Mouse (Mus musculus): ENCODE results near the gene Sp110. TPM values are rescaled to one million over a fixed set of nuclear protein-coding genes. Genes with fewer than 3 reads are reported as not detected.
"Not testable (repeated sequence)": the region's sequence is repeated elsewhere in the genome, so short reads cannot be mapped to it uniquely, and the experiment has no call there.

The Sp110 gene
- polyA plus RNA-seq (2014; fragmentation: Nextera tagmentation; extraction: Ambion mirVana): 4.4 and 5.0 TPM in 2 replicates

DNA sequence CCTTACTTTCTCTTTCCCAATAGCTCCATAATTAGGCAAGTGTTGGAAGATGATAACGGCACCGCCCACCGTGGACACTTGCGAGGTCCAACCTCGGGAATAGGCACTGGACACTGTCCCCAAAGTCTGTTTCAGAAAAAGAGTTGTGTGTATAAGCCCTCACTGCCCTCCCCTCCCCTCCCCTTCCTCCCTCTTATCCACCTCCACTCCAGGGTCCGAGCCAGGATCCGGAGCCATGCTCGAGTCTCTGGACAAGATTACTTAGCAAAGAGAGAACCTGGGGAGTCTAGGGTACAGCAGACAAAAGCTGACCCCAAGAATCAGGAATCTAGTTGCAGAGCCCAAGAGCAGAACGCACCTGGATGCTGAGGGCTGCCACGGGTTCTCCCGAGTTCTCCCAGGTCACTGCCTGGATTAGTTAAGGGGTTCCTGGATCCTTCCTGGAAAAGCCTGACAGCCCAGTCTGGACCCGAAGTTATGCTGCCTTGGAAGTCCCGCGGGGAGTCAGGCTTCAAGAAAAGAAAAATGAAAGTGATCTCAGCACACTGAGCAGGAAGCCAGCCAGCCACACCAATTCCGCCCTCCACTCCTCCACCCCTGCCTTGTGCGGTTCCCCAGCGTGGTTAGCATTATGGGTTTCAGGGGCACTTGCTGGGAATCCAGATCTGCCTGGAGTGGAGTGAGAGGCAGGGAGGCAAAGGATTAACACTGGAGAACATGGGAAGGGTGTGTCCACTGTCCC, at the start of gene Sp110:
Sp110 (minus strand) TSS at position 547 of the 742 bp plus-strand sequence.
- not testable (repeated sequence) for H3K27ac ChIP-seq (ENCODE audit: low read depth, low read length); H3K4me1 ChIP-seq (replicated peaks; ENCODE audit: control insufficient read depth, insufficient read depth, low read length); H3K4me3 ChIP-seq (ENCODE audit: low read depth, low read length); H3K36me3 ChIP-seq (ENCODE audit: control insufficient read depth, insufficient read depth, low read length); DNase-seq (ENCODE audit: low spot score); H3K9me3 ChIP-seq (ENCODE audit: control insufficient read depth, low read length); H3K9ac ChIP-seq (ENCODE audit: low read depth, low read length); H3K4me2 ChIP-seq; H3K27me3 ChIP-seq (replicated peaks; ENCODE audit: control insufficient read depth, insufficient read depth, low read length); ATAC-seq (replicated peaks; ENCODE audit: low FRiP score)
- WGBS: 64% methylated on average over 16 of the region's 17 CpGs

DNA sequence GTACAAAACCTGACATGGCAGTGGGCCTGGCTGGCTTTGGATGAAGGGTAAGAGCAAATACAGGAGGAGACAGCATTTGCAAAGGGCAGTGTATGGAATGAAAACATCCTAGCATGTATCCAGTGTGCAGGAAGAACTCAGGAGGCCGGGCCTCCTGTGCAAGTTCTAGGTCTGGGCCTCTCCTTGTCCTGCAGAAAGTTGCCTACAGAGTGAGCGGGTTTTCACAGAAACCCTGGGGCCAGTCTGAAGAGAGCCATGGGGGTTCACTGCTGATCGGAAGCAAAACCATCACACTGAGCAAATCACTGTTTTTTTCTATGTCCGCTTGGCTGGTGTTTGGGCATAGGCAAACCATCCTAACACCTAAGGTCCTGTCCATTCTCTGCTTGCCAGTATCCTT, 39.5 kb upstream of the Sp110 start:
- H3K9me3 ChIP-seq (ENCODE audit: control insufficient read depth, low read length); H3K27me3 ChIP-seq (replicated peaks; ENCODE audit: control insufficient read depth, insufficient read depth, low read length); H3K4me2 ChIP-seq; H3K9ac ChIP-seq (ENCODE audit: low read depth, low read length); H3K36me3 ChIP-seq (ENCODE audit: control insufficient read depth, insufficient read depth, low read length); H3K4me3 ChIP-seq (ENCODE audit: low read depth, low read length); H3K4me1 ChIP-seq (replicated peaks; ENCODE audit: control insufficient read depth, insufficient read depth, low read length); DNase-seq (ENCODE audit: low spot score); ATAC-seq (replicated peaks; ENCODE audit: low FRiP score); H3K27ac ChIP-seq (ENCODE audit: low read depth, low read length): not testable (repeated sequence)
- 80% methylated on average over 4 of the region's 4 CpGs for WGBS

DNA sequence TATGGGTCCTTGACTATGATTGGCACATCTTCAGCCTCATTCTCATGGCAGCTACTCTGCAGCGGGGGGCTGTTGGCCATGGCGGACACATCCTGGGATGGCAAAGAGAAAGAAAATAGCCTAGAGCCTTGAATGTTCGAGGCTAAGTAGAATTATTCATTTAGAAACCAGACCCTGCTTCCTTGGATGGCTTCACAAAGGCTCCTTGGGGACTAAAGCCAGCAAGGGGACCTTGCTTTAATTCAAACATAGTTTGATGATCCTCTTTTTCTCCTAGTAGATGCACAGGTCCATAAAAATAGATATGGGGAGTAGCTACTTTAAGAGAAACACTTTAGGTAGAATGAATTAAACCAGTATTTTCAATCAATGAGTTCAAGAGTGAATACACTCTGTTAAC, 38.3 kb upstream of the Sp110 start:
- not testable (repeated sequence) for H3K36me3 ChIP-seq (ENCODE audit: control insufficient read depth, insufficient read depth, low read length); H3K27ac ChIP-seq (ENCODE audit: low read depth, low read length); H3K4me1 ChIP-seq (replicated peaks; ENCODE audit: control insufficient read depth, insufficient read depth, low read length); H3K4me3 ChIP-seq (ENCODE audit: low read depth, low read length); H3K27me3 ChIP-seq (replicated peaks; ENCODE audit: control insufficient read depth, insufficient read depth, low read length); H3K9ac ChIP-seq (ENCODE audit: low read depth, low read length); H3K9me3 ChIP-seq (ENCODE audit: control insufficient read depth, low read length); H3K4me2 ChIP-seq; ATAC-seq (replicated peaks; ENCODE audit: low FRiP score); DNase-seq (ENCODE audit: low spot score)
- 60% methylated on average over 3 of the region's 3 CpGs for WGBS

DNA sequence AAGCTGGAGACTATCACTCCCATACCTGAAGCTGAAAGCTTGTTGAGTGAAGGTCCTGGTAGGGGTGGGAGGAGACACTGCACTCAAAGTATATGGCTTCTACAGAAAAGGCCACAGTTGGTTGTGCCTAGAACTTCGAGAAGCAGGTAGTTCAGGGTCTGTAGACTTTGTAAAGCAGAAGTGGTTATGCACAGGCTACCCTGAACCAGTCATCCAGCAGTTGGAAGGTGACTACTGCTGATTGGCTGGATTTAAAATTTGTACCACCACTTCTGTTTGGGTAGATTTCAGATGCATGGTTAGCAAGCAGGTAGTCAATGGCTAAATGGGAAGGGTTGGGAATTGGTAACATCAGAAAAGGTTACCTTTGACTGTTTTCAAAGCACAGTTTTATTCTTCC, 20.1 kb upstream of the Sp110 start:
- not testable (repeated sequence) for H3K27me3 ChIP-seq (replicated peaks; ENCODE audit: control insufficient read depth, insufficient read depth, low read length); H3K4me3 ChIP-seq (ENCODE audit: low read depth, low read length); ATAC-seq (replicated peaks; ENCODE audit: low FRiP score); DNase-seq (ENCODE audit: low spot score); H3K9me3 ChIP-seq (ENCODE audit: control insufficient read depth, low read length); H3K4me2 ChIP-seq; H3K36me3 ChIP-seq (ENCODE audit: control insufficient read depth, insufficient read depth, low read length); H3K9ac ChIP-seq (ENCODE audit: low read depth, low read length); H3K27ac ChIP-seq (ENCODE audit: low read depth, low read length); H3K4me1 ChIP-seq (replicated peaks; ENCODE audit: control insufficient read depth, insufficient read depth, low read length)
- WGBS: 70% methylated on average over 1 of the region's 1 CpGs

DNA sequence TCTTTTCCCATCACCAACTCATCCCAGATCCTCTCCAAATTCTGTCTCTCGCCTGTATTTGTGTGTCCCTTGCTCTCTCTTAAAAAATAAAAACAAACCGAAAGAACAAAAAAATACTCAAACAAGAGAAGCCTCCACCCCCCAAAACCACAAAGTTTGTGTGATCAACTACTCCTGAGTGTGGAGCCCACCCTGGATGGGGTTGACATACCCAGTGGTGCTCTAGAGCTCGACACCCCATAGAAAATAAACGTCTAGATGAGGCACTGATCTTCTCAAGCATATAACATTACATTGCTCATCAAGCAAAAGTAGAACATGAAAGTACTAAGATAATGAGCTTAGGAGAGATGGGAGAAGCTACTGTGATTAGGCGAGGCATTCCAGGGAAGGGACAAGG, 18.5 kb upstream of the Sp110 start:
- ATAC-seq (replicated peaks; ENCODE audit: low FRiP score); DNase-seq (ENCODE audit: low spot score): not testable (repeated sequence)
- WGBS: 60% methylated on average over 4 of the region's 5 CpGs

DNA sequence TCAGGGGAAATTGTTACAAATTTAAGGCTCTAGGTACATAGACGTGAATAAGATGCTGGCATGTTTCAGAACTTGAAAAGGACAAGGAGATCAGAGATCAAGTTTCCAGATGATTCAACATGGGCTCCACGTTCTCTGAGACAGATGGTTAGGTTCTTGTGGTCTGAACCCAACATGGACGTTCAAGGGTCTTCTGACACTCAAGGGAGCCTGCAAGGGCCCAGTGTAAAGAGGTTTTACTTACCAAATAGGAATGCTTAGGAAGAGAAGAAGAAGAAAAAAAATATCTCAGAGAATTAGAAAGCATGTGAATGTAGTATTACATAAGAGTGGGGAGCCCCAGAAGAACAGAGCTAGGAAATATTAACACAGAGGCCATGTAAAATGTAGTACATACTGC, 17.2 kb upstream of the Sp110 start:
- ATAC-seq (replicated peaks; ENCODE audit: low FRiP score); H3K27me3 ChIP-seq (replicated peaks; ENCODE audit: control insufficient read depth, insufficient read depth, low read length); H3K9ac ChIP-seq (ENCODE audit: low read depth, low read length); H3K36me3 ChIP-seq (ENCODE audit: control insufficient read depth, insufficient read depth, low read length); DNase-seq (ENCODE audit: low spot score); H3K4me2 ChIP-seq; H3K4me3 ChIP-seq (ENCODE audit: low read depth, low read length); H3K9me3 ChIP-seq (ENCODE audit: control insufficient read depth, low read length); H3K27ac ChIP-seq (ENCODE audit: low read depth, low read length); H3K4me1 ChIP-seq (replicated peaks; ENCODE audit: control insufficient read depth, insufficient read depth, low read length): not testable (repeated sequence)
- WGBS: 64% methylated on average over 3 of the region's 3 CpGs

More for the DNA sequence above, 18.5 kb upstream of the Sp110 start:
- H3K9ac ChIP-seq (ENCODE audit: low read depth, low read length); H3K9me3 ChIP-seq (ENCODE audit: control insufficient read depth, low read length); H3K27me3 ChIP-seq (replicated peaks; ENCODE audit: control insufficient read depth, insufficient read depth, low read length); H3K4me3 ChIP-seq (ENCODE audit: low read depth, low read length); H3K36me3 ChIP-seq (ENCODE audit: control insufficient read depth, insufficient read depth, low read length); H3K4me1 ChIP-seq (replicated peaks; ENCODE audit: control insufficient read depth, insufficient read depth, low read length); H3K27ac ChIP-seq (ENCODE audit: low read depth, low read length); H3K4me2 ChIP-seq: not testable (repeated sequence)

DNA sequence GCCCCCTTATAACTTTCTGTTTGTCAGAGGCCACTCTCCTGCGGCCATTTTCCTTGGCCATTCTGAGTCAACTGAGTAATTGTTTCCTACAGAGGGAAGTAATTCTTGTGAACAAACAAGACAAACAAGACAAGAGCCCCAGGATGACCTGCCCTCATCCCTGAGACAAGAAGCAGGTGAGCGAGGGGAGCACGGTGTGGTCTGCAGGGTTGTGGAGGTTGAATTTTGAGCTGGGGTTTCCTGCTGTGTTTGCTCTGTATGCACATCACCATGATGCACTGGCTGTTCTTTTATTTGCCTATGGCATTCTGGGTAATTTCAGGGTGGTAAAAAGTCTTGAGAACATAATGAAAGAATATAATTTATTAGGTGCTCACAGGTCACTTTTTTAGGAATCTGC, 16.5 kb upstream of the Sp110 start:
- 88% methylated on average over 3 of the region's 3 CpGs for WGBS
- ATAC-seq (replicated peaks; ENCODE audit: low FRiP score); H3K27ac ChIP-seq (ENCODE audit: low read depth, low read length); H3K36me3 ChIP-seq (ENCODE audit: control insufficient read depth, insufficient read depth, low read length); H3K4me3 ChIP-seq (ENCODE audit: low read depth, low read length); H3K4me1 ChIP-seq (replicated peaks; ENCODE audit: control insufficient read depth, insufficient read depth, low read length); H3K9ac ChIP-seq (ENCODE audit: low read depth, low read length); H3K9me3 ChIP-seq (ENCODE audit: control insufficient read depth, low read length); H3K27me3 ChIP-seq (replicated peaks; ENCODE audit: control insufficient read depth, insufficient read depth, low read length); DNase-seq (ENCODE audit: low spot score); H3K4me2 ChIP-seq: not testable (repeated sequence)

DNA sequence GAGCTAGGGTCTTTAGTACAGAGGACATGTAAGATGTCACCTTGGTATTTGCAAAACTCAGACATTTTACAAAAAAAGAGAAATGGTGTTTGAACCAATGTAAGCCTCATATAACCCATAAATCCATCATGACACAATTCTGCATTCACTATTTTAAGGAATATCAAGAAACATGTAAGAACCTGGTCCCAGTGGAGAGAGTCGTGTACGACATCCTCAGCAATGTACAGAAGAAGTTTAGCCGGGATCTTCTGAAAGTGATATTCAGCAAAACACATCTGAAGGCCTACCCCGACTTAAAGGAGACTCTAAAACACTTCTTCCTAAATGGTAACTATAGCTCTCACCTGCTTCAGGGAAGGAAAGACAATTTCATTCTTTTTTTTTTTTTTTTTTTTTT, 12.0 kb upstream of the Sp110 start:
- not testable (repeated sequence) for H3K36me3 ChIP-seq (ENCODE audit: control insufficient read depth, insufficient read depth, low read length); H3K4me1 ChIP-seq (replicated peaks; ENCODE audit: control insufficient read depth, insufficient read depth, low read length); H3K27me3 ChIP-seq (replicated peaks; ENCODE audit: control insufficient read depth, insufficient read depth, low read length); DNase-seq (ENCODE audit: low spot score); ATAC-seq (replicated peaks; ENCODE audit: low FRiP score); H3K9ac ChIP-seq (ENCODE audit: low read depth, low read length); H3K4me2 ChIP-seq; H3K4me3 ChIP-seq (ENCODE audit: low read depth, low read length); H3K9me3 ChIP-seq (ENCODE audit: control insufficient read depth, low read length); H3K27ac ChIP-seq (ENCODE audit: low read depth, low read length)
- no CpG with 5 or more reads among the region's 4 CpGs for WGBS

DNA sequence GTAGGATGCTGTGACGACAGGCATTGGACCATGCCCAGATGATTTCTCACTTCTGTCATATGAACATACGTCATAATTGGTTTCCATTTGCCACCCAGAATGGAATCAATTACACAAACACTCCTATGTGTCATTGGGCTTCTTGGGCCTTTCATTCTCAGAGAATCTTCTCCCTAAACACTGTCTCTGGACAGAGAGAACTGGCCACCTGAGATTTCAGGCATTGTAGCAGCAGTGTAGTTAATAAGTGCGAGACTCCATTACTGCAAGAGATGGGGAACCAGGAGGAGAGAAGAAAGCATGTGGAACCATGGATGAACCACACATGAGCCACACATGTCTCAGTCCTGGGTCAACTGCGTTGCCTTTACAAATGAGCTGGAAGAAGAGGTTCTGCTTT, 9.7 kb upstream of the Sp110 start:
- not testable (repeated sequence) for H3K9ac ChIP-seq (ENCODE audit: low read depth, low read length); H3K4me1 ChIP-seq (replicated peaks; ENCODE audit: control insufficient read depth, insufficient read depth, low read length); H3K4me2 ChIP-seq; H3K4me3 ChIP-seq (ENCODE audit: low read depth, low read length); DNase-seq (ENCODE audit: low spot score); H3K27me3 ChIP-seq (replicated peaks; ENCODE audit: control insufficient read depth, insufficient read depth, low read length); ATAC-seq (replicated peaks; ENCODE audit: low FRiP score); H3K9me3 ChIP-seq (ENCODE audit: control insufficient read depth, low read length); H3K27ac ChIP-seq (ENCODE audit: low read depth, low read length); H3K36me3 ChIP-seq (ENCODE audit: control insufficient read depth, insufficient read depth, low read length)
- 79% methylated on average over 3 of the region's 4 CpGs for WGBS

Data from liver, embryonic 11.5 days (tissue).